Mouse (Mus musculus) MEL (cell line): Measurements from ENCODE around the gene Plcxd1. TPM values are rescaled to one million over a fixed set of nuclear protein-coding genes. Genes with fewer than 3 reads are reported as not detected.
A peak's percentile ranks its signal among the peaks of the same experiment; 100 is the strongest.

ENCODE experiments used
- DNase-seq: peaks from one replicate; pipeline ENCODE4 v3.0.0; 2011; ENCODE audit warnings: low read depth, low spot score
- H3K27ac ChIP-seq: 2 replicates; pipeline ENCODE4 v1.5.1; 2012; ENCODE audit warnings: low read depth, mild to moderate bottlenecking, control low read depth, low read length, moderate library complexity; ENCODE audit not compliant: control insufficient read depth
- H3K27me3 ChIP-seq, 2 experiments: fragments of 150-350 bp in 1 of 2; sonication (generic) in 1 of 2; 2 replicates each; pipeline ENCODE4 v1.6.1; 2012; ENCODE audit warnings: low read length in 2 of 2, mild to moderate bottlenecking in 2 of 2, improper control_type of control experiment in 1 of 2, moderate library complexity in 1 of 2; ENCODE audit not compliant: insufficient read depth in 2 of 2, control insufficient read depth in 1 of 2
- H3K36me3 ChIP-seq, 2 experiments: 2 replicates each; pipeline ENCODE4 v1.6.1; 2012 to 2014; ENCODE audit warnings: low read length in 2 of 2, improper control_type of control experiment in 1 of 2, inconsistent platforms in 1 of 2, mild to moderate bottlenecking in 1 of 2; ENCODE audit not compliant: insufficient read depth in 2 of 2, control insufficient read depth in 1 of 2
- H3K4me1 ChIP-seq, 2 experiments: fragments of 150-350 bp in 1 of 2; sonication (generic) in 1 of 2; 2 replicates each; pipeline ENCODE4 v1.6.1; 2012; ENCODE audit warnings: low read length in 2 of 2, improper control_type of control experiment in 1 of 2, mild to moderate bottlenecking in 1 of 2; ENCODE audit not compliant: insufficient read depth in 2 of 2, control insufficient read depth in 1 of 2
- H3K4me3 ChIP-seq, 2 experiments: fragments of 150-350 bp in 1 of 2; sonication (generic) in 1 of 2; 2 replicates each; pipeline ENCODE4 v1.5.1; 2012; ENCODE audit warnings: low read depth in 2 of 2, low read length in 2 of 2, mild to moderate bottlenecking in 2 of 2, moderate library complexity in 2 of 2, control low read depth in 1 of 2, improper control_type of control experiment in 1 of 2; ENCODE audit not compliant: control insufficient read depth in 1 of 2, insufficient read depth in 1 of 2
- H3K79me2 ChIP-seq: 2 replicates; pipeline ENCODE4 v1.6.1; 2012; ENCODE audit warnings: mild to moderate bottlenecking, low read length, moderate library complexity; ENCODE audit not compliant: control insufficient read depth, poor library complexity, insufficient read depth
- H3K9ac ChIP-seq: 2 replicates; pipeline ENCODE4 v1.6.1; 2012; ENCODE audit warnings: low read depth, mild to moderate bottlenecking, control low read depth, low read length, moderate library complexity; ENCODE audit not compliant: control insufficient read depth, poor library complexity, severe bottlenecking
- H3K9me3 ChIP-seq: fragments of 150-350 bp; sonication (generic); replicated peaks from 2 replicates; pipeline ENCODE4 v1.6.1; 2012; ENCODE audit warnings: mild to moderate bottlenecking, low read length, improper control_type of control experiment, moderate library complexity; ENCODE audit not compliant: insufficient read depth
- BHLHE40 ChIP-seq: IDR thresholded peaks from 2 replicates; pipeline ENCODE4 v1.6.1; 2012; ENCODE audit warnings: low read depth, mild to moderate bottlenecking, inconsistent platforms, low read length, improper control_type of control experiment, borderline replicate concordance
- CHD1 ChIP-seq: IDR thresholded peaks from 2 replicates; pipeline ENCODE4 v1.6.1; 2012; ENCODE audit warnings: low read depth, mild to moderate bottlenecking, inconsistent platforms, low read length, improper control_type of control experiment
- CHD2 ChIP-seq: IDR thresholded peaks from 2 replicates; pipeline ENCODE4 v1.6.1; 2011; ENCODE audit warnings: low read length, improper control_type of control experiment
- CTCF ChIP-seq, 3 experiments: IDR thresholded peaks in 2 of 3; conservative IDR thresholded peaks in 1 of 3; 2 replicates each; pipeline ENCODE4 v1.5.1; 2011 to 2012; ENCODE audit warnings: low read length in 3 of 3, low read depth in 2 of 3, mild to moderate bottlenecking in 2 of 3, improper control_type of control experiment in 1 of 3, inconsistent platforms in 1 of 3, mixed read lengths in 1 of 3, moderate library complexity in 1 of 3; ENCODE audit not compliant: control insufficient read depth in 1 of 3, insufficient read depth in 1 of 3, poor library complexity in 1 of 3, severe bottlenecking in 1 of 3
- E2F4 ChIP-seq: IDR thresholded peaks from 2 replicates; pipeline ENCODE4 v1.6.1; 2011; ENCODE audit warnings: low read depth, low read length, improper control_type of control experiment, borderline replicate concordance
- ELF1 ChIP-seq: IDR thresholded peaks from 2 replicates; pipeline ENCODE4 v1.6.1; 2014; ENCODE audit warnings: low read depth, mild to moderate bottlenecking, inconsistent platforms, low read length, improper control_type of control experiment, moderate library complexity
- EP300 ChIP-seq, 2 experiments: IDR thresholded peaks; 2 replicates each; pipeline ENCODE4 v1.6.1; 2011; ENCODE audit warnings: improper control_type of control experiment in 2 of 2, low read length in 2 of 2, low read depth in 1 of 2, mild to moderate bottlenecking in 1 of 2
- ETS1 ChIP-seq: IDR thresholded peaks from 2 replicates; pipeline ENCODE4 v1.6.1; 2012; ENCODE audit warnings: low read depth, mild to moderate bottlenecking, inconsistent platforms, low read length, improper control_type of control experiment, moderate library complexity
- GABPA ChIP-seq: IDR thresholded peaks from 2 replicates; pipeline ENCODE4 v1.6.1; 2012; ENCODE audit warnings: low read depth, mild to moderate bottlenecking, inconsistent platforms, low read length, improper control_type of control experiment, moderate library complexity
- HCFC1 ChIP-seq: IDR thresholded peaks from 2 replicates; pipeline ENCODE4 v1.6.1; 2012; ENCODE audit warnings: low read depth, mild to moderate bottlenecking, inconsistent platforms, low read length, improper control_type of control experiment, moderate library complexity
- JUND ChIP-seq: IDR thresholded peaks from 2 replicates; pipeline ENCODE4 v1.6.1; 2011; ENCODE audit warnings: low read depth, mild to moderate bottlenecking, improper control_type of control experiment, low read length
- MAX ChIP-seq: IDR thresholded peaks from 2 replicates; pipeline ENCODE4 v1.6.1; 2011; ENCODE audit warnings: low read length, improper control_type of control experiment
- MAZ ChIP-seq: IDR thresholded peaks from 2 replicates; pipeline ENCODE4 v1.6.1; 2012; ENCODE audit warnings: low read depth, mild to moderate bottlenecking, inconsistent platforms, low read length, improper control_type of control experiment
- MEF2A ChIP-seq: IDR thresholded peaks from 2 replicates; pipeline ENCODE4 v1.6.1; 2014; ENCODE audit warnings: low read depth, mild to moderate bottlenecking, inconsistent platforms, low read length, improper control_type of control experiment; ENCODE audit not compliant: poor library complexity, insufficient replicate concordance, severe bottlenecking; ENCODE audit errors: extremely low read depth
- MXI1 ChIP-seq: IDR thresholded peaks from 2 replicates; pipeline ENCODE4 v1.6.1; 2011; ENCODE audit warnings: mild to moderate bottlenecking, low read depth, low read length, improper control_type of control experiment
- MYB ChIP-seq: IDR thresholded peaks from 2 replicates; pipeline ENCODE4 v1.6.1; 2011; ENCODE audit warnings: mild to moderate bottlenecking, low read depth, low read length, improper control_type of control experiment
- MYC ChIP-seq: IDR thresholded peaks from 2 replicates; pipeline ENCODE4 v1.6.1; 2011; ENCODE audit warnings: low read depth, mild to moderate bottlenecking, low read length, improper control_type of control experiment, moderate library complexity
- NELFE ChIP-seq: IDR thresholded peaks from 2 replicates; pipeline ENCODE4 v1.6.1; 2011; ENCODE audit warnings: low read depth, low read length, improper control_type of control experiment
- NRF1 ChIP-seq: IDR thresholded peaks from 2 replicates; pipeline ENCODE4 v1.6.1; 2014; ENCODE audit warnings: low read depth, mild to moderate bottlenecking, inconsistent platforms, low read length, improper control_type of control experiment, moderate library complexity; ENCODE audit not compliant: poor library complexity, insufficient read depth, severe bottlenecking
- POLR2AphosphoS2 ChIP-seq: IDR thresholded peaks from 2 replicates; pipeline ENCODE4 v1.6.1; 2011; ENCODE audit warnings: low read length, improper control_type of control experiment
- POLR2AphosphoS5 ChIP-seq: IDR thresholded peaks from 2 replicates; pipeline ENCODE4 v1.6.1; 2012; ENCODE audit warnings: low read depth, borderline replicate concordance, mild to moderate bottlenecking, inconsistent platforms, low read length, moderate library complexity, mixed read lengths
- RAD21 ChIP-seq: IDR thresholded peaks from 2 replicates; pipeline ENCODE4 v1.6.1; 2011; ENCODE audit warnings: mild to moderate bottlenecking, low read depth, low read length, improper control_type of control experiment
- RCOR1 ChIP-seq: IDR thresholded peaks from 2 replicates; pipeline ENCODE4 v1.6.1; 2012; ENCODE audit warnings: low read depth, mild to moderate bottlenecking, inconsistent platforms, low read length, improper control_type of control experiment
- SIN3A ChIP-seq: IDR thresholded peaks from 2 replicates; pipeline ENCODE4 v1.6.1; 2012; ENCODE audit warnings: low read length, improper control_type of control experiment, inconsistent platforms
- SMC3 ChIP-seq: IDR thresholded peaks from 2 replicates; pipeline ENCODE4 v1.6.1; 2011; ENCODE audit warnings: low read depth, low read length, improper control_type of control experiment
- TAL1 ChIP-seq: IDR thresholded peaks from 2 replicates; pipeline ENCODE4 v1.6.1; 2012; ENCODE audit warnings: mild to moderate bottlenecking, inconsistent platforms, low read length, moderate library complexity, mixed read lengths
- TBP ChIP-seq: IDR thresholded peaks from 2 replicates; pipeline ENCODE4 v1.8.0; 2011; ENCODE audit warnings: low read depth, low read length, improper control_type of control experiment
- TCF12 ChIP-seq: IDR thresholded peaks from 2 replicates; pipeline ENCODE4 v1.6.1; 2014; ENCODE audit warnings: low read depth, mild to moderate bottlenecking, inconsistent platforms, low read length, improper control_type of control experiment, moderate library complexity
- UBTF ChIP-seq: IDR thresholded peaks from 2 replicates; pipeline ENCODE4 v1.6.1; 2012; ENCODE audit warnings: low read depth, mild to moderate bottlenecking, inconsistent platforms, low read length, improper control_type of control experiment, moderate library complexity, borderline replicate concordance; ENCODE audit not compliant: insufficient read depth
- USF2 ChIP-seq, 2 experiments: IDR thresholded peaks; 2 replicates each; pipeline ENCODE4 v1.6.1; 2011 to 2012; ENCODE audit warnings: improper control_type of control experiment in 2 of 2, low read length in 2 of 2, borderline replicate concordance in 1 of 2, inconsistent platforms in 1 of 2, low read depth in 1 of 2, mild to moderate bottlenecking in 1 of 2; ENCODE audit not compliant: insufficient read depth in 1 of 2
- ZKSCAN1 ChIP-seq: IDR thresholded peaks from 2 replicates; pipeline ENCODE4 v1.6.1; 2012; ENCODE audit warnings: low read depth, mild to moderate bottlenecking, inconsistent platforms, low read length, improper control_type of control experiment, moderate library complexity
- ZNF384 ChIP-seq: IDR thresholded peaks from 2 replicates; pipeline ENCODE4 v1.6.1; 2012; ENCODE audit warnings: low read depth, mild to moderate bottlenecking, inconsistent platforms, low read length, improper control_type of control experiment
- polyA plus RNA-seq, 2 experiments: library from polyadenylated mRNA; stranded (reverse) in 1 of 2; unstranded in 1 of 2; fragments of >175 nt in 1 of 2; fragments of >200 nt in 1 of 2; gene quantifications; 2 replicates each; pipeline versions ENCODE4 v1.2.1 to v1.2.4; 2012; ENCODE audit warnings: low replicate concordance in 2 of 2, low read depth in 1 of 2; ENCODE audit not compliant: insufficient read length in 2 of 2, insufficient read depth in 1 of 2, missing spikeins in 1 of 2
- total RNA-seq: library from RNA; depleted of rRNA; stranded (reverse); fragments of 300-350 nt; gene quantifications from 2 replicates; pipeline ENCODE4 v1.2.3, GENCODE M21; 2012

Gene Plcxd1
- total and polyA plus RNA-seq, 3 experiments: 0.77 to 2.5 TPM; not detected in 1

GRCm38 (mm10) chr5:110140424-110140823 is 40.7 kb downstream of the Plcxd1 start (continued):
- TF ChIP-seq ELF1: 0 out of 2 replicates have a peak, but pooled peaks have one; percentile 20
- no peak for TF ChIP-seq NELFE
- no peak for TF ChIP-seq MYC
- TF ChIP-seq E2F4: no peak
- peak; percentile 68 to 78 for TF ChIP-seq EP300 (IDR thresholded peaks at IDR 0.05; ENCODE audit: low read depth in 1 of 2, low read length in 2 of 2)
- no peak for TF ChIP-seq MAX
- no peak for TF ChIP-seq CTCF (IDR thresholded peaks at IDR 0.05 in 2 of 3, conservative IDR thresholded peaks at IDR 0.05 in 1 of 3; ENCODE audit: control insufficient read depth in 1 of 3, insufficient read depth in 1 of 3, low read depth in 2 of 3, low read length in 3 of 3, poor library complexity in 1 of 3, severe bottlenecking in 1 of 3)
- peak; percentile 52; the same call in 1 of the 2 replicates for TF ChIP-seq MYB
- no peak for TF ChIP-seq MEF2A
- TF ChIP-seq TAL1: no peak
- TF ChIP-seq BHLHE40: peak; percentile 43; the same call in 1 of the 2 replicates
- no peak for TF ChIP-seq JUND
- no peak for TF ChIP-seq SMC3

- no peak overlapping the region for H3K4me3 ChIP-seq
- H3K9me3 ChIP-seq: no peaks in the 10 kb centered on the region
- H3K36me3 ChIP-seq: peaks cover 29 to 44% of the 10 kb centered on the region in 2 experiments
- DNase-seq: peak; percentile 74
- peaks cover 9% of the 10 kb centered on the region for H3K79me2 ChIP-seq
- peaks cover 38 to 41% of the 10 kb centered on the region in 2 experiments for H3K4me1 ChIP-seq
- no peaks in the 10 kb centered on the region for H3K27me3 ChIP-seq
- H3K27ac ChIP-seq: no peak overlapping the region; the same call in 1 of the 2 replicates
- no peak overlapping the region for H3K9ac ChIP-seq
- TF ChIP-seq EP300 (IDR thresholded peaks at IDR 0.05; ENCODE audit: low read depth in 1 of 2, low read length in 2 of 2) (peak; percentile 64 to 81), NRF1 (no peak), E2F4 (no peak), POLR2AphosphoS2 (no peak), ETS1 (peak; percentile 78), HCFC1 (no peak), TBP (no peak), TAL1 (no peak), MXI1 (peak; percentile 87), USF2 (IDR thresholded peaks at IDR 0.05; ENCODE audit: borderline replicate concordance in 1 of 2, insufficient read depth in 1 of 2, low read depth in 1 of 2, low read length in 2 of 2) (no peak), ZNF384 (no peak), POLR2AphosphoS5 (no peak), MYC (0 out of 2 replicates have a peak, but pooled peaks have one; percentile 41), CHD1 (no peak), CHD2 (no peak), BHLHE40 (no peak), TCF12 (peak; percentile 36), MAX (peak; percentile 73; the same call in 1 of the 2 replicates), CTCF (IDR thresholded peaks at IDR 0.05 in 2 of 3, conservative IDR thresholded peaks at IDR 0.05 in 1 of 3; ENCODE audit: control insufficient read depth in 1 of 3, insufficient read depth in 1 of 3, low read depth in 2 of 3, low read length in 3 of 3, poor library complexity in 1 of 3, severe bottlenecking in 1 of 3) (no peak), ZKSCAN1 (no peak), SIN3A (peak; percentile 74; the same call in 1 of the 2 replicates), RCOR1 (no peak), GABPA (no peak), RAD21 (no peak), UBTF (no peak), MAZ (no peak), SMC3 (no peak), ELF1 (no peak), JUND (no peak)
Observed at GRCm38 (mm10) chr5:110142309-110142708, 42.5 kb downstream of the Plcxd1 start.
